Mouse (Mus musculus) liver, embryonic 16.5 days (tissue): Measurements from ENCODE around the gene Tmem246. TPM values are rescaled to one million over a fixed set of nuclear protein-coding genes. Genes with fewer than 3 reads are reported as not detected.

Experiments used
- ATAC-seq: fragments of 200-750 bp; cut with Nextera tagmentation; 2 replicates; pipeline ENCODE4 v1.8.0; 2017; ENCODE audit warnings: low read depth, mild to moderate bottlenecking, moderate number of reproducible peaks, moderate library complexity
- H3K27ac ChIP-seq: fragments of 300-500 bp; sonication (generic); 2 replicates; pipeline ENCODE4 v1.5.1; 2014; ENCODE audit warnings: mild to moderate bottlenecking, low read length
- H3K27me3 ChIP-seq: fragments of 300-500 bp; sonication (generic); 2 replicates; pipeline ENCODE4 v1.6.1; 2014; ENCODE audit warnings: low read depth, low read length, mixed read lengths; ENCODE audit not compliant: control insufficient read depth, insufficient read depth
- H3K36me3 ChIP-seq: fragments of 300-500 bp; sonication (generic); 2 replicates; pipeline ENCODE4 v1.6.1; 2014; ENCODE audit warnings: mild to moderate bottlenecking; ENCODE audit not compliant: control insufficient read depth, insufficient read depth
- H3K4me1 ChIP-seq: fragments of 300-500 bp; sonication (generic); 2 replicates; pipeline ENCODE4 v1.6.1; 2014; ENCODE audit warnings: low read depth, low read length, mixed read lengths; ENCODE audit not compliant: control insufficient read depth
- H3K4me2 ChIP-seq: fragments of 300-500 bp; sonication (generic); 2 replicates; pipeline ENCODE4 v1.6.1; 2014; ENCODE audit warnings: low read depth, low read length, mixed read lengths
- H3K4me3 ChIP-seq: fragments of 300-500 bp; sonication (generic); 2 replicates; pipeline ENCODE4 v1.5.1; 2014; ENCODE audit warnings: low read depth, mild to moderate bottlenecking, low read length
- H3K9ac ChIP-seq: fragments of 300-500 bp; sonication (generic); 2 replicates; pipeline ENCODE4 v1.6.1; 2014; ENCODE audit warnings: low read depth, low read length
- H3K9me3 ChIP-seq: fragments of 300-500 bp; sonication (generic); replicated peaks from 2 replicates; pipeline ENCODE4 v1.6.1; 2016; ENCODE audit warnings: low read length; ENCODE audit not compliant: control insufficient read depth
- WGBS: fragments of 180-500 bp; shearing (Covaris S2); extraction: QIAGEN DNeasy Blood & Tissue Kit; methylation state at CpG from one replicate; pipeline ENCODE4 v1.1.7; 2014; ENCODE audit not compliant: insufficient replicate concordance; 5-methylcytosine and 5-hydroxymethylcytosine counted together
- polyA plus RNA-seq: library from polyadenylated mRNA; unstranded; fragments of >200 nt; fragmentation: Nextera tagmentation; extraction: Ambion mirVana; gene quantifications from 2 replicates; pipeline ENCODE4 v1.2.1, GENCODE M21; 2015

The Tmem246 gene
- polyA plus RNA-seq, 1 experiment from 2014 or later = 6.1 TPM

GRCm38 (mm10) chr4:49536671-49537070 lies 61.0 kb downstream of the Tmem246 start:
- WGBS = 50% methylated on average over 4 of the region's 4 CpGs
- Histone ChIP-seq H3K27ac (no peak overlapping the region), H3K4me3 (no peak overlapping the region), H3K4me2 (no peak overlapping the region), H3K27me3 (no peaks in the 10 kb centered on the region), H3K9ac (no peak overlapping the region), H3K36me3 (no peaks in the 10 kb centered on the region; the same call in 1 of the 2 replicates), H3K9me3 (no peaks in the 10 kb centered on the region), H3K4me1 (no peaks in the 10 kb centered on the region)
- ATAC-seq = no peak

- Histone ChIP-seq H3K4me3 (no peak overlapping the region), H3K27ac (no peak overlapping the region), H3K9me3 (no peaks in the 10 kb centered on the region), H3K4me2 (no peak overlapping the region), H3K27me3 (no peaks in the 10 kb centered on the region), H3K4me1 (no peaks in the 10 kb centered on the region), H3K9ac (no peak overlapping the region), H3K36me3 (peaks cover under 1% of the 10 kb centered on the region; the same call in 1 of the 2 replicates)
- 67% methylated on average over 4 of the region's 4 CpGs for WGBS
- ATAC-seq = no peak
Observed at GRCm38 (mm10) chr4:49535675-49536294, 61.9 kb downstream of the Tmem246 start.

- no peak overlapping the region for H3K4me3 ChIP-seq
Observed at GRCm38 (mm10) chr4:49535036-49535435, 62.6 kb downstream of the Tmem246 start.

More at GRCm38 (mm10) chr4:49535036-49535435, 62.6 kb downstream of the Tmem246 start:
- Histone ChIP-seq H3K4me2 (no peak overlapping the region), H3K27ac (no peak overlapping the region), H3K27me3 (no peaks in the 10 kb centered on the region), H3K4me1 (no peaks in the 10 kb centered on the region), H3K36me3 (peaks cover 8% of the 10 kb centered on the region), H3K9me3 (0 out of 2 replicates have a peak, but pooled peaks cover 2% of the 10 kb centered on the region), H3K9ac (no peak overlapping the region)
- WGBS = 66% methylated on average over 3 of the region's 3 CpGs
- ATAC-seq = no peak

Other genes with a start within 250 kb of the Tmem246 start
- gene Acnat2, start 189.7 kb downstream of the Tmem246 start, polyA plus RNA-seq = 0.32 and 0.57 TPM in 2 replicates
- 0.86 and 1.1 TPM in 2 replicates for gene Acnat1, start 124.0 kb downstream of the Tmem246 start, polyA plus RNA-seq
- 2.9 and 3.3 TPM in 2 replicates for gene Baat, start 91.3 kb downstream of the Tmem246 start, polyA plus RNA-seq
- 54.4 and 56.9 TPM in 2 replicates for gene Mrpl50, start 76.8 kb downstream of the Tmem246 start, polyA plus RNA-seq
- 3.5 and 3.8 TPM in 2 replicates for gene Zfp189, start 76.7 kb downstream of the Tmem246 start, polyA plus RNA-seq
- 479 and 529 TPM in 2 replicates for gene Aldob, start 48.3 kb downstream of the Tmem246 start, polyA plus RNA-seq
- 13.6 and 13.7 TPM in 2 replicates for gene Rnf20, start 34.1 kb upstream of the Tmem246 start, polyA plus RNA-seq
- gene Ppp3r2, start 84.1 kb upstream of the Tmem246 start, polyA plus RNA-seq = not detected in 2 replicates
- 0.01 and 0.02 TPM in 2 replicates for gene Grin3a, start 247.9 kb upstream of the Tmem246 start, polyA plus RNA-seq